Mouse (Mus musculus) common myeloid progenitor, adult 5-6 weeks (primary cell): ENCODE results near the gene Zfp791. TPM values are rescaled to one million over a fixed set of nuclear protein-coding genes. Genes with fewer than 3 reads are reported as not detected.
"Not testable (repeated sequence)": the region's sequence is repeated elsewhere in the genome, so short reads cannot be mapped to it uniquely, and the experiment has no call there.

ENCODE experiments used
- ATAC-seq: replicated peaks from 2 replicates; pipeline ENCODE4 v1.8.0; 2016; ENCODE audit warnings: low read depth, mild to moderate bottlenecking, moderate TSS enrichment, inconsistent platforms; ENCODE audit not compliant: poor library complexity, severe bottlenecking
- total RNA-seq: library from RNA; stranded (forward); fragments of 200-1000, 187-1606 nt; gene quantifications from 2 replicates; pipeline ENCODE4 v1.2.3, GENCODE M21; 2017

The Zfp791 gene
- total RNA-seq, 1 experiment from 2014 or later, result not detected

GRCm38 (mm10) chr8:85084633-85085032 is 38.3 kb downstream of the Zfp791 start:
- ATAC-seq, result 0 out of 2 replicates have a peak, but pooled peaks have one; percentile 4

- peak; percentile 64 for ATAC-seq
These were observed 39.6 kb downstream of the Zfp791 start, which contains the start of gene Man2b1 for GRCm38 (mm10) chr8:85083108-85083813. TSS of gene Man2b1 (plus strand) at chr8:85083270.

- not testable (repeated sequence) for ATAC-seq
These were observed 40.7 kb downstream of the Zfp791 start for GRCm38 (mm10) chr8:85082169-85082568.

GRCm38 (mm10) chr8:85081216-85081555 is 41.7 kb downstream of the Zfp791 start, which contains the start of gene Wdr83:
TSS of gene Wdr83 (minus strand) at chr8:85081306.
- peak; percentile 66 for ATAC-seq

GRCm38 (mm10) chr8:85080532-85081215 is 42.2 kb downstream of the Zfp791 start, which contains the start of gene Wdr83os:
TSS of gene Wdr83os (plus strand) at chr8:85080740.
- peak; percentile 27; the same call in 1 of the 2 replicates for ATAC-seq

GRCm38 (mm10) chr8:85080214-85080531 is 42.7 kb downstream of the Zfp791 start:
- no peak for ATAC-seq

- peak; percentile 49 for ATAC-seq
These were observed 45.9 kb downstream of the Zfp791 start for GRCm38 (mm10) chr8:85076993-85077392.

- no peak for ATAC-seq
These were observed 46.9 kb downstream of the Zfp791 start for GRCm38 (mm10) chr8:85076001-85076400.

- no peak for ATAC-seq
These were observed 48.3 kb downstream of the Zfp791 start for GRCm38 (mm10) chr8:85074617-85075016.

- no peak for ATAC-seq
These were observed 48.7 kb downstream of the Zfp791 start for GRCm38 (mm10) chr8:85074167-85074566.

GRCm38 (mm10) chr8:85073041-85073612 is 49.8 kb downstream of the Zfp791 start:
- no peak for ATAC-seq

GRCm38 (mm10) chr8:85072364-85072929 is 50.4 kb downstream of the Zfp791 start:
- ATAC-seq, result 0 out of 2 replicates have a peak, but pooled peaks have one; percentile 12

GRCm38 (mm10) chr8:85071514-85072281 is 51.2 kb downstream of the Zfp791 start, which contains the start of gene Dhps:
TSS of gene Dhps (plus strand) at chr8:85071757.
- peak; percentile 86 for ATAC-seq

GRCm38 (mm10) chr8:85071041-85071440 is 51.9 kb downstream of the Zfp791 start:
- no peak for ATAC-seq

GRCm38 (mm10) chr8:85067982-85068381 is 54.9 kb downstream of the Zfp791 start, which contains the start of gene Gm5741:
TSS of gene Gm5741 (minus strand) at chr8:85067982.
- ATAC-seq, result no peak

- no peak for ATAC-seq
These were observed 55.7 kb downstream of the Zfp791 start for GRCm38 (mm10) chr8:85067155-85067554.

GRCm38 (mm10) chr8:85065213-85065612 is 57.7 kb downstream of the Zfp791 start:
- no peak for ATAC-seq

GRCm38 (mm10) chr8:85062603-85063002 is 60.3 kb downstream of the Zfp791 start:
- no peak for ATAC-seq

GRCm38 (mm10) chr8:85059879-85060616 is 62.8 kb downstream of the Zfp791 start, which contains the start of gene Fbxw9:
TSS of gene Fbxw9 (plus strand) at chr8:85060055.
- peak; percentile 90 for ATAC-seq
